Mouse (Mus musculus) heart, postnatal 0 days (tissue): ENCODE measurements around the gene Hpcal4. TPM values are rescaled to one million over a fixed set of nuclear protein-coding genes. Genes with fewer than 3 reads are reported as not detected.
"Not testable (repeated sequence)": the region's sequence is repeated elsewhere in the genome, so short reads cannot be mapped to it uniquely, and the experiment has no call there.

Experiments
- ATAC-seq: fragments of 200-750 bp; cut with Nextera tagmentation; 2 replicates; pipeline ENCODE4 v1.8.0; 2017; ENCODE audit warnings: low read depth, moderate number of reproducible peaks, moderate library complexity; ENCODE audit not compliant: insufficient read depth
- DNase-seq: peaks from one replicate; pipeline ENCODE4 v3.0.0-alpha.2; 2016; ENCODE audit warnings: low spot score
- H3K27ac ChIP-seq: fragments of 300-500 bp; sonication (generic); 2 replicates; pipeline ENCODE4 v1.5.1; 2014; ENCODE audit warnings: low read depth, mild to moderate bottlenecking
- H3K27me3 ChIP-seq: fragments of 300-500 bp; sonication (generic); 2 replicates; pipeline ENCODE4 v1.6.1; 2014; ENCODE audit warnings: low read length, mixed read lengths; ENCODE audit not compliant: control insufficient read depth, insufficient read depth
- H3K36me3 ChIP-seq: fragments of 300-500 bp; sonication (generic); replicated peaks from 2 replicates; pipeline ENCODE4 v1.6.1; 2014; ENCODE audit warnings: low read length, mixed read lengths; ENCODE audit not compliant: control insufficient read depth, insufficient read depth
- H3K4me1 ChIP-seq: fragments of 300-500 bp; sonication (generic); 2 replicates; pipeline ENCODE4 v1.6.1; 2014; ENCODE audit warnings: antibody characterized with exemption; ENCODE audit not compliant: control insufficient read depth, insufficient read depth
- H3K4me2 ChIP-seq: fragments of 300-500 bp; sonication (generic); 2 replicates; pipeline ENCODE4 v1.6.1; 2014; ENCODE audit warnings: low read depth, mild to moderate bottlenecking, low read length, moderate library complexity
- H3K4me3 ChIP-seq: fragments of 300-500 bp; sonication (generic); 2 replicates; pipeline ENCODE4 v1.5.1; 2014; ENCODE audit warnings: low read depth, low read length
- H3K9ac ChIP-seq: fragments of 300-500 bp; sonication (generic); replicated peaks from 2 replicates; pipeline ENCODE4 v1.6.1; 2014; ENCODE audit warnings: low read depth, low read length, mixed read lengths
- H3K9me3 ChIP-seq: fragments of 300-500 bp; sonication (generic); replicated peaks from 2 replicates; pipeline ENCODE4 v1.6.1; 2016; ENCODE audit warnings: low read length; ENCODE audit not compliant: control insufficient read depth
- CTCF ChIP-seq: IDR thresholded peaks from 2 replicates; pipeline ENCODE4 v1.5.1; 2016; ENCODE audit warnings: antibody characterized with exemption, control low read depth, low read depth
- EP300 ChIP-seq: IDR thresholded peaks from 2 replicates; pipeline ENCODE4 v1.6.1; 2016; ENCODE audit warnings: antibody characterized with exemption, low read depth
- WGBS: fragments of 180-500 bp; shearing (Covaris S2); extraction: QIAGEN DNeasy Blood & Tissue Kit; methylation state at CpG from one replicate; pipeline ENCODE4 v1.1.7; 2014; 5-methylcytosine and 5-hydroxymethylcytosine counted together
- polyA plus RNA-seq: library from polyadenylated mRNA; unstranded; fragments of >200 nt; fragmentation: Nextera tagmentation; extraction: Ambion mirVana; gene quantifications from 2 replicates; pipeline ENCODE4 v1.2.1, GENCODE M21; 2015
- total RNA-seq: library from RNA; depleted of rRNA; stranded (reverse); fragments of >200 nt; gene quantifications from 2 replicates; pipeline ENCODE4 v1.2.3, GENCODE M21; 2014; ENCODE audit warnings: low replicate concordance

Gene Hpcal4
- total and polyA plus RNA-seq, 2 experiments from 2014 or later = 0.41 to 0.57 TPM

- Histone ChIP-seq H3K27ac (no peak overlapping the region), H3K9ac (no peak overlapping the region), H3K4me3 (no peak overlapping the region), H3K9me3 (no peaks in the 10 kb centered on the region), H3K27me3 (0 out of 2 replicates have a peak, but pooled peaks cover 4% of the 10 kb centered on the region), H3K36me3 (no peaks in the 10 kb centered on the region), H3K4me1 (no peaks in the 10 kb centered on the region), H3K4me2 (no peak overlapping the region)
- ATAC-seq (no peak), DNase-seq (no peak)
- 28% methylated on average over 5 of the region's 5 CpGs for WGBS
- TF ChIP-seq EP300 (no peak), CTCF (no peak)
Measured at GRCm38 (mm10) chr4:123152976-123153375, 30.1 kb upstream of the Hpcal4 start.

GRCm38 (mm10) chr4:123155004-123155403 is 28.0 kb upstream of the Hpcal4 start:
- 15% methylated on average over 4 of the region's 4 CpGs for WGBS
- TF ChIP-seq CTCF (peak; percentile 59), EP300 (no peak)
- Histone ChIP-seq H3K4me3 (no peak overlapping the region), H3K9me3 (no peaks in the 10 kb centered on the region), H3K4me2 (no peak overlapping the region), H3K27me3 (0 out of 2 replicates have a peak, but pooled peaks cover 4% of the 10 kb centered on the region), H3K4me1 (no peaks in the 10 kb centered on the region), H3K36me3 (no peaks in the 10 kb centered on the region), H3K9ac (no peak overlapping the region), H3K27ac (no peak overlapping the region)
- ATAC-seq (no peak), DNase-seq (peak; percentile 57)

GRCm38 (mm10) chr4:123155427-123155826 is 27.6 kb upstream of the Hpcal4 start:
- Histone ChIP-seq H3K4me3 (no peak overlapping the region), H3K27me3 (0 out of 2 replicates have a peak, but pooled peaks cover 4% of the 10 kb centered on the region), H3K4me2 (no peak overlapping the region), H3K4me1 (no peaks in the 10 kb centered on the region), H3K36me3 (no peaks in the 10 kb centered on the region), H3K27ac (no peak overlapping the region), H3K9ac (no peak overlapping the region), H3K9me3 (no peaks in the 10 kb centered on the region)
- DNase-seq (no peak), ATAC-seq (no peak)
- WGBS = 49% methylated on average over 2 of the region's 2 CpGs
- no peak for TF ChIP-seq CTCF
- no peak for TF ChIP-seq EP300

GRCm38 (mm10) chr4:123155840-123156239 is 27.2 kb upstream of the Hpcal4 start:
- H3K4me1 ChIP-seq = no peaks in the 10 kb centered on the region
- DNase-seq = no peak
- H3K4me2 ChIP-seq = no peak overlapping the region
- ATAC-seq = no peak
- TF ChIP-seq CTCF = no peak
- no peak overlapping the region for H3K27ac ChIP-seq
- H3K9ac ChIP-seq = no peak overlapping the region
- H3K36me3 ChIP-seq = no peaks in the 10 kb centered on the region
- 0 out of 2 replicates have a peak, but pooled peaks cover 4% of the 10 kb centered on the region for H3K27me3 ChIP-seq
- H3K9me3 ChIP-seq = no peaks in the 10 kb centered on the region
- no peak overlapping the region for H3K4me3 ChIP-seq

GRCm38 (mm10) chr4:123160571-123160970 is 22.5 kb upstream of the Hpcal4 start:
- 76% methylated on average over 6 of the region's 6 CpGs for WGBS
- no peak overlapping the region for H3K9ac ChIP-seq
- ATAC-seq (no peak), DNase-seq (no peak)
- TF ChIP-seq CTCF (no peak), EP300 (no peak)
- no peaks in the 10 kb centered on the region for H3K27me3 ChIP-seq
- no peaks in the 10 kb centered on the region; the same call in 1 of the 2 replicates for H3K4me1 ChIP-seq
- H3K4me2 ChIP-seq = no peak overlapping the region
- H3K4me3 ChIP-seq = no peak overlapping the region
- no peaks in the 10 kb centered on the region for H3K9me3 ChIP-seq
- no peak overlapping the region for H3K27ac ChIP-seq
- H3K36me3 ChIP-seq = no peaks in the 10 kb centered on the region

- H3K4me2 ChIP-seq, H3K9me3 ChIP-seq, H3K27ac ChIP-seq, H3K27me3 ChIP-seq, H3K9ac ChIP-seq, H3K4me3 ChIP-seq, H3K36me3 ChIP-seq, H3K4me1 ChIP-seq, ATAC-seq, DNase-seq: not testable (repeated sequence)
- 86% methylated on average over 3 of the region's 3 CpGs for WGBS
Measured at GRCm38 (mm10) chr4:123161251-123161650, 21.8 kb upstream of the Hpcal4 start.
